Mouse (Mus musculus): Measurements from ENCODE around the gene Nfatc4. TPM values are rescaled to one million over a fixed set of nuclear protein-coding genes. Genes with fewer than 3 reads are reported as not detected.

Gene Nfatc4
- total and polyA plus RNA-seq, 3 experiments, result 0.71 TPM; not detected in 2

DNA sequence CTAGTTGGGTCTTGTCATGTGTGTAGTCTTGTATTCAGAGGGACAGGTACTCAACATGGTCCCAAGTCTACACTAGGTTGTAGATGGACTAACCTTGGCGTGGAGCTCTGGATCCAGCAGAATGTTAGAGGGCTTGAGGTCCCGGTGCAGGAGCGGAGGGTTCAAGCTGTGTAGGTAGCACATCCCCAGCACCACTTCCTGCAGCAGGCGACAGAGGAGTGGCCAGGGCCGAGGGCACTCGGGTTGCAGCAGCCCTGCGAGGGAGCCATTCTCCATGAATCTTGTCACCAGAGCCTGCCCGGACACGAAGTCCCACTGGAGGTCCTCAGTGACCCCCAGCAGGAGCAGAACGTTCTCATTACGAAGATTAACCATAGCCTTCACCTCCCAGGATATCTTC is 35.2 kb upstream of the Nfatc4 start:
- no peaks in the 10 kb centered on the region for H3K9me3 ChIP-seq (replicated peaks)
- no peak for TF ChIP-seq GATA2 (IDR thresholded peaks at IDR 0.05; ENCODE audit: borderline replicate concordance, low read depth, low read length)
- no peak for TF ChIP-seq POLR2AphosphoS5 (IDR thresholded peaks at IDR 0.05; ENCODE audit: insufficient replicate concordance, low read depth, low read length)
- no peak for TF ChIP-seq GATA1 (IDR thresholded peaks at IDR 0.05; ENCODE audit: borderline replicate concordance, low read length)
- H3K36me3 ChIP-seq (replicated peaks), result no peaks in the 10 kb centered on the region
- H3K4me1 ChIP-seq (ENCODE audit: insufficient read depth, low read depth, low read length), result peaks cover 11% of the 10 kb centered on the region
- no peak for ATAC-seq (ENCODE audit: extremely low read depth, insufficient number of reproducible peaks, low FRiP score, poor library complexity, severe bottlenecking)
- H3K27me3 ChIP-seq (ENCODE audit: insufficient read depth, low read length), result peaks cover 75% of the 10 kb centered on the region
- no peak overlapping the region for H3K4me3 ChIP-seq (ENCODE audit: low read depth, low read length)
- DNase-seq (ENCODE audit: low spot score), result no peak

DNA sequence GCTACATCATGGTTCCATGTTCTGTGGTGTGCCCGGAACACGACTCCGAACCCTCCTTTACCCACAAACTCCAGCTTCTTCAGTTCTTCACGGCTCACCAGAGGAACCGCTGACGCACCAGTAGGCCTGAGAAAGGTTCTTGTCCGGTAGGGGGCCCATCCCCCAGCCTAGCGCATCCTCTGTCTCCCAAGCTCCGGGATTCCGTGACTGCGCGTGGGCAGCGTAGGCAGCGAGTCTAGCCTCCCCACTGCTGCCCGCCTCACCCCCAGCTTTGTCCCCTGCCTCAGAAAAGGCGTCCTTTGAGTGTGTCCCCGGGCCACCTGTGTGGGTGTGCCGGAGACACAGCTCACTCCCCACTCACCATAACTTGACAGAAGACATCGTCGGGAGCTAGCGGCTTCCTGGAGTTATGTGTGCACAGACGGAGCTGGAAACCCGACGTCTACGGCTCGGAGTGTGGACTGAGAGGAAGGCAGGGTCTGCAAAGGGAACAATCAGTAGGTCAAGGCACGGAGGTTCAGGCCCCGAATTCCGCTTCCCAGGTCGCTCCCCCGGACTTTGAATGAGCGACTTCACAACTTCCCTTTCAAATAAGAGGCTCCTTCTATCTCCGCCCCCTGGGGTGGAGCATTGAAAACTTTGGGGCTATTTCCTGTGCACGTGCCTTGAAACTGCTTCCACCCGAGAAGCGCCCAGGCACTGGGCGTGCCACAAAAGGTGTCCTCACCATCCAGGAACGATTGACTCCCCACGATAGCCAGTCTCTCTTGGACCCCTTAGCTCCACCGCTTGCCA is 34.5 kb upstream of the Nfatc4 start, which contains the start of gene Ripk3:
Gene Ripk3, minus strand, starts transcription at position 610 of the 795 bp plus-strand sequence.
- ATAC-seq (ENCODE audit: extremely low read depth, insufficient number of reproducible peaks, low FRiP score, poor library complexity, severe bottlenecking), result no peak
- peaks cover 11% of the 10 kb centered on the region for H3K4me1 ChIP-seq (ENCODE audit: insufficient read depth, low read depth, low read length)
- peaks cover 68% of the 10 kb centered on the region for H3K27me3 ChIP-seq (ENCODE audit: insufficient read depth, low read length)
- no peak within 1 kb of the TSS for H3K4me3 ChIP-seq (ENCODE audit: low read depth, low read length)
- no peaks in the 10 kb centered on the region for H3K36me3 ChIP-seq (replicated peaks)
- TF ChIP-seq CTCF (IDR thresholded peaks at IDR 0.05; ENCODE audit: low read depth, low read length) (no peak), TAL1 (conservative IDR thresholded peaks at IDR 0.05; ENCODE audit: low read depth, low read length) (no peak), GATA2 (IDR thresholded peaks at IDR 0.05; ENCODE audit: borderline replicate concordance, low read depth, low read length) (no peak), POLR2AphosphoS5 (IDR thresholded peaks at IDR 0.05; ENCODE audit: insufficient replicate concordance, low read depth, low read length) (no peak), GATA1 (IDR thresholded peaks at IDR 0.05; ENCODE audit: borderline replicate concordance, low read length) (no peak)
- H3K9me3 ChIP-seq (replicated peaks), result no peaks in the 10 kb centered on the region
- no peak for DNase-seq (ENCODE audit: low spot score)

DNA sequence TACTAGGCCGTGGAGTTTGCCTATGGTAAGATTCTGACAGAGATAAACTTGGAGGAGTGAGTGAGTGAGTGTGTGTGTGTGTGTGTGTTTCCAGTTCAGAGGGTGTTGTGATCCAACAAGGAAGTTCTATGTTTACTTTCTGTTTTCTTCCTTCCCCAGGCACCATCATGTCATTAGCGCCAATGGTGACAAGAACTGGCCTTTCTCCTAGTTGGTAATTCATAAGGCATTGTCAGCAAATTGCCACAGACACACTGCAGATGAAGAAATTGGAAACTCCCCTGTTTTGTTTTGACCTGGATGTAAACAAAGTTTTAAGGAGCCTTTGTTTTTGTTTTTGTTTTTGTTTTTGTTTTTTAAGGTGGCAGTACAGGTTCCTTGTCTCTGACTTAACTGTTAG is 29.5 kb upstream of the Nfatc4 start:
- peaks cover 9% of the 10 kb centered on the region for H3K4me1 ChIP-seq (ENCODE audit: insufficient read depth, low read depth, low read length)
- TF ChIP-seq GATA1 (IDR thresholded peaks at IDR 0.05; ENCODE audit: borderline replicate concordance, low read length) (no peak), TAL1 (conservative IDR thresholded peaks at IDR 0.05; ENCODE audit: low read depth, low read length) (no peak), POLR2AphosphoS5 (IDR thresholded peaks at IDR 0.05; ENCODE audit: insufficient replicate concordance, low read depth, low read length) (no peak), CTCF (IDR thresholded peaks at IDR 0.05; ENCODE audit: low read depth, low read length) (no peak), GATA2 (IDR thresholded peaks at IDR 0.05; ENCODE audit: borderline replicate concordance, low read depth, low read length) (no peak)
- peaks cover 21% of the 10 kb centered on the region for H3K27me3 ChIP-seq (ENCODE audit: insufficient read depth, low read length)
- ATAC-seq (ENCODE audit: extremely low read depth, insufficient number of reproducible peaks, low FRiP score, poor library complexity, severe bottlenecking) (no peak), DNase-seq (ENCODE audit: low spot score) (no peak)
- H3K36me3 ChIP-seq (replicated peaks), result no peaks in the 10 kb centered on the region
- H3K9me3 ChIP-seq (replicated peaks), result no peaks in the 10 kb centered on the region
- no peak overlapping the region for H3K4me3 ChIP-seq (ENCODE audit: low read depth, low read length)

GRCm38 (mm10) chr14:55793946-55794345 is 29.0 kb upstream of the Nfatc4 start:
- Histone ChIP-seq H3K4me1 (ENCODE audit: insufficient read depth, low read depth, low read length) (peaks cover 7% of the 10 kb centered on the region), H3K27me3 (ENCODE audit: insufficient read depth, low read length) (peaks cover 16% of the 10 kb centered on the region), H3K4me3 (ENCODE audit: low read depth, low read length) (no peak overlapping the region), H3K36me3 (replicated peaks) (no peaks in the 10 kb centered on the region), H3K9me3 (replicated peaks) (no peaks in the 10 kb centered on the region)
- no peak for TF ChIP-seq POLR2AphosphoS5 (IDR thresholded peaks at IDR 0.05; ENCODE audit: insufficient replicate concordance, low read depth, low read length)
- TF ChIP-seq GATA2 (IDR thresholded peaks at IDR 0.05; ENCODE audit: borderline replicate concordance, low read depth, low read length), result no peak
- TF ChIP-seq CTCF (IDR thresholded peaks at IDR 0.05; ENCODE audit: low read depth, low read length), result no peak
- TF ChIP-seq TAL1 (conservative IDR thresholded peaks at IDR 0.05; ENCODE audit: low read depth, low read length), result no peak
- no peak for TF ChIP-seq GATA1 (IDR thresholded peaks at IDR 0.05; ENCODE audit: borderline replicate concordance, low read length)
- ATAC-seq (ENCODE audit: extremely low read depth, insufficient number of reproducible peaks, low FRiP score, poor library complexity, severe bottlenecking) (no peak), DNase-seq (ENCODE audit: low spot score) (no peak)

DNA sequence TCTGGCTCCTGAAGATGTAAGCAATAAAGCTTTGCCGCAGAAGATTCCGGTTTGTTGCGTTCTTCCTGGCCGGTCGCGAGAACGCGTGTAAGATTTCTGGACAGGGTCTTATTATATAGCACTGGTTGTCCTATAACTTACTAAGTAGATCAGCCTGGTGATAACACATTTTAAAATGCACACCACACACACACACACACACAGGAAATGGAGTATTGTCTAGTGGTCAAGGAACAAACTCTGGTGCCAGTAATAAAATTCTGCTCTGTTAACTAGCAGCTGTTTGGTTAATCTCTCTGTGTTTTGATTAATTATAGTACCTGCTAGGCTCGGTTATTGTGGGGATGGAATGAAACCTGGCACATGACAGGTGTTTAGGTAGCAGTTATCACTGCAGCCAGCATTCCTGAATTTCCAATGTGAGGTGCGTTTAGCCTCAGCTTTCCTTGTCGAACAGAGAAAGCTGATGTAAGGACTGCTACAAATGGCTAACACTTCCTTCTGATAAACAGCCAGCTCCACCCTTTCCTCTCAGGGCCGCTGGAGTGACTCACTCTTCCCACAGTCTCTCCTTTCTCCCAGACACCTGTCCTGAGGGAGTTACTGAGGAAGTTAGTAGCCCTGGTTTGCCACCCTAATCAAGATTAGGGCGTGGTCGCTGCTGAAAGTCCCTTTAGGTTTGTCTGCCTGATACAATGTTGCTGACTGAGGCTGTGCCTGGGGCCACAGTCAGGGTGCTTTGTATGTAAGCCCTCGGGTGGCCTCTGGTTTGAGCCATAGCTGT is 27.4 kb upstream of the Nfatc4 start:
- no peak for ATAC-seq (ENCODE audit: extremely low read depth, insufficient number of reproducible peaks, low FRiP score, poor library complexity, severe bottlenecking)
- no peak for TF ChIP-seq POLR2AphosphoS5 (IDR thresholded peaks at IDR 0.05; ENCODE audit: insufficient replicate concordance, low read depth, low read length)
- TF ChIP-seq GATA2 (IDR thresholded peaks at IDR 0.05; ENCODE audit: borderline replicate concordance, low read depth, low read length), result no peak
- TF ChIP-seq CTCF (IDR thresholded peaks at IDR 0.05; ENCODE audit: low read depth, low read length), result no peak
- TF ChIP-seq GATA1 (IDR thresholded peaks at IDR 0.05; ENCODE audit: borderline replicate concordance, low read length), result no peak
- no peak for TF ChIP-seq TAL1 (conservative IDR thresholded peaks at IDR 0.05; ENCODE audit: low read depth, low read length)

GRCm38 (mm10) chr14:55814885-55815284 is 8.1 kb upstream of the Nfatc4 start:
- no peaks in the 10 kb centered on the region for H3K9me3 ChIP-seq (replicated peaks)
- peaks cover 38% of the 10 kb centered on the region for H3K27me3 ChIP-seq (ENCODE audit: insufficient read depth, low read length)
- no peaks in the 10 kb centered on the region for H3K36me3 ChIP-seq (replicated peaks)
- DNase-seq (ENCODE audit: low spot score), result no peak
- TF ChIP-seq GATA1 (IDR thresholded peaks at IDR 0.05; ENCODE audit: borderline replicate concordance, low read length), result no peak
- TF ChIP-seq CTCF (IDR thresholded peaks at IDR 0.05; ENCODE audit: low read depth, low read length), result no peak
- no peak for TF ChIP-seq TAL1 (conservative IDR thresholded peaks at IDR 0.05; ENCODE audit: low read depth, low read length)
- no peak for TF ChIP-seq POLR2AphosphoS5 (IDR thresholded peaks at IDR 0.05; ENCODE audit: insufficient replicate concordance, low read depth, low read length)
- no peak for TF ChIP-seq GATA2 (IDR thresholded peaks at IDR 0.05; ENCODE audit: borderline replicate concordance, low read depth, low read length)
- H3K4me1 ChIP-seq (ENCODE audit: insufficient read depth, low read depth, low read length), result no peaks in the 10 kb centered on the region
- ATAC-seq (ENCODE audit: extremely low read depth, insufficient number of reproducible peaks, low FRiP score, poor library complexity, severe bottlenecking), result no peak
- H3K4me3 ChIP-seq (ENCODE audit: low read depth, low read length), result no peak overlapping the region

More for the DNA sequence above, 27.4 kb upstream of the Nfatc4 start:
- no peaks in the 10 kb centered on the region for H3K36me3 ChIP-seq (replicated peaks)
- H3K9me3 ChIP-seq (replicated peaks), result no peaks in the 10 kb centered on the region
- no peak overlapping the region for H3K4me3 ChIP-seq (ENCODE audit: low read depth, low read length)
- no peak for DNase-seq (ENCODE audit: low spot score)
- H3K4me1 ChIP-seq (ENCODE audit: insufficient read depth, low read depth, low read length), result peaks cover 7% of the 10 kb centered on the region
- peaks cover 9% of the 10 kb centered on the region; the same call in 1 of the 2 replicates for H3K27me3 ChIP-seq (ENCODE audit: insufficient read depth, low read length)

All from G1E (cell line).